ENCODE assay signal across 12 mouse cellular contexts in the genomic region with DNA sequence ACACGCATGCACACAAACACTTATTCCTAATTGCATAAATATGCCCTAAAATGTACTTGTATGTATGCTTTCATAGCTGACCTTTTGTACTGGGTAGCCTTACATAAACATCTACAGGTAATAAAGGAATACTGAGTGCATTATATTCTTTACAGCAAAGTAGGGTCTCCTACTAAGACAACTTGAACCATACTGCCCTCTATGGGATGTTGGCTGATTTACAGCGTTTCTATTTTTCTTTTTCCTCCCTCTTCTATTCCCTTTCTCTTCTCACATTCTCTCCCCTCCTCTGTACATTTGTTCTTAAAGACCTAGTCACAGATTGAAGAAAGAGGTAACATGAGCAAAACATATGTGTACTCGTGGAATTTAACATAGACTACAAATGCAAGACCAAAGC. TPM values are rescaled to one million over a fixed set of nuclear protein-coding genes. Genes with fewer than 3 reads are reported as not detected.
DNase-seq lines count a peak whose midpoint lies in the region; ATAC-seq and TF ChIP-seq lines count a peak whose summit lies in the region.
"Had no signal": no experiment of that assay in that cellular context is flagged by ENCODE, and none has a peak within 500 bp of the region (broad histone marks: within the 10 kb centered on the region; RNA-seq: fewer than 3 reads in every experiment).

No protein-coding gene starts in this region.

- WGBS in liver, postnatal 0 days (ENCODE audit: insufficient replicate concordance): 32% methylated on average over 3 of the region's 3 CpGs

- DNase-seq in frontal cortex, postnatal 10 days (ENCODE audit: low spot score in 2 of 2): no peak
- DNase-seq in liver, postnatal 0 days: no peak
- DNase-seq in liver: no peak
- DNase-seq in MEL (ENCODE audit: low read depth, low spot score): peak; percentile 46
- peak; percentile 12 for DNase-seq in forelimb bud, embryonic 11.5 days (ENCODE audit: low read depth, low spot score)
- DNase-seq in ovary, postnatal 36 days (ENCODE audit: low spot score): no peak
- DNase-seq in thymus, adult 18-20 months: no peak
- DNase-seq: heart, postnatal 36 days had no signal

- no peak overlapping the region for H3K9ac ChIP-seq in liver, postnatal 0 days (replicated peaks)
- no peak overlapping the region for H3K9ac ChIP-seq in MEL (ENCODE audit: control insufficient read depth, low read depth, low read length, poor library complexity, severe bottlenecking)
- H3K9ac ChIP-seq: kidney, embryonic 15.5 days; liver, embryonic 15.5 days had no signal

- no peak for TF ChIP-seq EP300 in liver, postnatal 0 days (IDR thresholded peaks at IDR 0.05; ENCODE audit: low read depth)
- TF ChIP-seq EP300 in MEL (IDR thresholded peaks at IDR 0.05; ENCODE audit: low read depth in 1 of 2, low read length in 2 of 2): no peak

- no peak overlapping the region for H3K4me3 ChIP-seq in liver, postnatal 0 days (ENCODE audit: low read depth, low read length)
- H3K4me3 ChIP-seq in MEL (ENCODE audit: control insufficient read depth in 1 of 2, insufficient read depth in 1 of 2, low read depth in 2 of 2, low read length in 2 of 2): no peak overlapping the region
- H3K4me3 ChIP-seq: kidney, embryonic 15.5 days; liver, embryonic 15.5 days had no signal

- H3K4me1 ChIP-seq in liver, postnatal 0 days (ENCODE audit: insufficient read depth): no peaks in the 10 kb centered on the region
- H3K4me1 ChIP-seq in MEL (ENCODE audit: control insufficient read depth in 1 of 2, insufficient read depth in 2 of 2, low read length in 2 of 2): peaks cover 0 to 2% of the 10 kb centered on the region in 2 experiments; a peak in 2 of 4 replicates
- H3K4me1 ChIP-seq: kidney, embryonic 15.5 days; liver, embryonic 15.5 days had no signal

- no peaks in the 10 kb centered on the region for H3K9me3 ChIP-seq in liver, postnatal 0 days (ENCODE audit: low read length)
- H3K9me3 ChIP-seq in MEL (replicated peaks; ENCODE audit: insufficient read depth, low read length): no peaks in the 10 kb centered on the region
- H3K9me3 ChIP-seq: kidney, embryonic 15.5 days; liver, embryonic 15.5 days had no signal

- H3K27me3 ChIP-seq in liver, postnatal 0 days (ENCODE audit: insufficient read depth, low read length): no peaks in the 10 kb centered on the region
- H3K27me3 ChIP-seq in MEL (ENCODE audit: control insufficient read depth in 1 of 2, insufficient read depth in 2 of 2, low read length in 2 of 2): no peaks in the 10 kb centered on the region
- H3K27me3 ChIP-seq: kidney, embryonic 15.5 days; liver, embryonic 15.5 days had no signal

- TF ChIP-seq POLR2A in MEL (IDR thresholded peaks at IDR 0.05; ENCODE audit: control insufficient read depth in 1 of 2, insufficient read depth in 1 of 2, low read depth in 1 of 2, low read length in 2 of 2, poor library complexity in 1 of 2): no peak

- H3K79me2 ChIP-seq in MEL (ENCODE audit: control insufficient read depth, insufficient read depth, low read length, poor library complexity): no peaks in the 10 kb centered on the region

- H3K4me2 ChIP-seq in liver, postnatal 0 days (ENCODE audit: low read depth, low read length): no peak overlapping the region
- H3K4me2 ChIP-seq: kidney, embryonic 15.5 days; liver, embryonic 15.5 days had no signal

- TF ChIP-seq RAD21 in MEL (IDR thresholded peaks at IDR 0.05; ENCODE audit: low read depth, low read length): peak; percentile 73

- TF ChIP-seq CTCF in liver, postnatal 0 days (IDR thresholded peaks at IDR 0.05; ENCODE audit: low read depth): peak; percentile 37
- TF ChIP-seq CTCF in MEL (IDR thresholded peaks at IDR 0.05 in 2 of 3, conservative IDR thresholded peaks at IDR 0.05 in 1 of 3; ENCODE audit: control insufficient read depth in 1 of 3, insufficient read depth in 1 of 3, low read depth in 2 of 3, low read length in 3 of 3, poor library complexity in 1 of 3, severe bottlenecking in 1 of 3): peak in 2 of 3 experiments; percentile 51 to 72; a peak in 4 of 6 replicates

- no peak overlapping the region for H3K27ac ChIP-seq in liver, postnatal 0 days (ENCODE audit: low read depth)
- no peak overlapping the region for H3K27ac ChIP-seq in MEL (ENCODE audit: control insufficient read depth, low read depth, low read length)
- H3K27ac ChIP-seq: kidney, embryonic 15.5 days; liver, embryonic 15.5 days had no signal

- ATAC-seq in frontal cortex, adult (ENCODE audit: low TSS enrichment): peak; percentile 44; the same call in 1 of the 2 replicates
- ATAC-seq in liver, postnatal 0 days: no peak

- no peaks in the 10 kb centered on the region for H3K36me3 ChIP-seq in liver, postnatal 0 days (replicated peaks; ENCODE audit: insufficient read depth, low read length)
- H3K36me3 ChIP-seq in MEL (ENCODE audit: control insufficient read depth in 1 of 2, insufficient read depth in 2 of 2, low read length in 2 of 2): no peaks in the 10 kb centered on the region
- H3K36me3 ChIP-seq: kidney, embryonic 15.5 days; liver, embryonic 15.5 days had no signal

TF ChIP-seq in MEL, 35 proteins besides CTCF, POLR2A, EP300 and RAD21:
- TF ChIP-seq GATA1 (IDR thresholded peaks at IDR 0.05; ENCODE audit: low read depth, low read length) (no peak), MYC (IDR thresholded peaks at IDR 0.05; ENCODE audit: low read depth, low read length) (no peak), POLR2AphosphoS5 (IDR thresholded peaks at IDR 0.05; ENCODE audit: borderline replicate concordance, low read depth, low read length) (no peak), SIN3A (IDR thresholded peaks at IDR 0.05; ENCODE audit: low read length) (no peak), HCFC1 (IDR thresholded peaks at IDR 0.05; ENCODE audit: low read depth, low read length) (no peak), SMC3 (IDR thresholded peaks at IDR 0.05; ENCODE audit: low read depth, low read length) (peak; percentile 74), USF2 (IDR thresholded peaks at IDR 0.05; ENCODE audit: borderline replicate concordance in 1 of 2, insufficient read depth in 1 of 2, low read depth in 1 of 2, low read length in 2 of 2) (no peak), ZC3H11A (IDR thresholded peaks at IDR 0.05; ENCODE audit: low read depth, low read length) (peak; percentile 56), CHD2 (IDR thresholded peaks at IDR 0.05; ENCODE audit: low read length) (no peak), BHLHE40 (IDR thresholded peaks at IDR 0.05; ENCODE audit: borderline replicate concordance, low read depth, low read length) (no peak), USF1 (IDR thresholded peaks at IDR 0.05; ENCODE audit: low read depth, low read length) (no peak), MAX (IDR thresholded peaks at IDR 0.05; ENCODE audit: low read length) (no peak), MAFK (IDR thresholded peaks at IDR 0.05; ENCODE audit: borderline replicate concordance, low read depth, low read length) (no peak), MAZ (IDR thresholded peaks at IDR 0.05; ENCODE audit: low read depth, low read length) (no peak), TCF12 (IDR thresholded peaks at IDR 0.05; ENCODE audit: low read depth, low read length) (no peak)

RNA-seq across cellular contexts. Expression of a gene that starts 9.3 kb away (rescaled TPM):
- polyA plus RNA-seq in liver, postnatal 0 days (2015; fragmentation: Nextera tagmentation; extraction: Ambion mirVana): not detected in 2 replicates
- total RNA-seq in MEL (2012; rRNA removed): not detected in 2 replicates
- not detected for polyA plus RNA-seq in MEL (2012; ENCODE audit: insufficient read depth in 1 of 2, insufficient read length in 2 of 2, low read depth in 1 of 2, low replicate concordance in 2 of 2, missing spikeins in 1 of 2)
- total RNA-seq: monocyte, adult 5-6 weeks had no signal
- polyA plus RNA-seq: kidney, embryonic 15.5 days; liver, embryonic 15.5 days had no signal

Comparison
In these comparisons a context has a peak if more than half of its experiments do, and no peak if none do; other contexts are left out.
1. DNase-seq: peak in MEL (single experiment) and forelimb bud, embryonic 11.5 days (single experiment); none in frontal cortex, postnatal 10 days (0 of 2), liver, postnatal 0 days (single experiment), liver (single experiment), ovary, postnatal 36 days (single experiment) and thymus, adult 18-20 months (0 of 2).